Mouse (Mus musculus) embryonic stem cell, embryonic (primary cell): ENCODE data around the gene 6030452D12Rik.

ENCODE experiments used
- CTCF ChIA-PET, 4 experiments: fragments of 300-600 bp in 2 of 4; fragments of 350-600 bp in 2 of 4; sonication (Branson Sonifier 250); formaldehyde crosslinking; loops; one replicate each; lab custom pipeline; 2022; ENCODE audit warnings: inconsistent platforms in 2 of 4; lab: Charles Lee
- POLR2A ChIA-PET, 4 experiments: fragments of 300-600 bp in 2 of 4; fragments of 350-600 bp in 2 of 4; sonication (Branson Sonifier 250); formaldehyde crosslinking; loops; one replicate each; lab custom pipeline; 2022; ENCODE audit warnings: antibody characterized with exemption in 4 of 4, inconsistent platforms in 1 of 4; lab: Charles Lee

6030452D12Rik gene

DNA sequence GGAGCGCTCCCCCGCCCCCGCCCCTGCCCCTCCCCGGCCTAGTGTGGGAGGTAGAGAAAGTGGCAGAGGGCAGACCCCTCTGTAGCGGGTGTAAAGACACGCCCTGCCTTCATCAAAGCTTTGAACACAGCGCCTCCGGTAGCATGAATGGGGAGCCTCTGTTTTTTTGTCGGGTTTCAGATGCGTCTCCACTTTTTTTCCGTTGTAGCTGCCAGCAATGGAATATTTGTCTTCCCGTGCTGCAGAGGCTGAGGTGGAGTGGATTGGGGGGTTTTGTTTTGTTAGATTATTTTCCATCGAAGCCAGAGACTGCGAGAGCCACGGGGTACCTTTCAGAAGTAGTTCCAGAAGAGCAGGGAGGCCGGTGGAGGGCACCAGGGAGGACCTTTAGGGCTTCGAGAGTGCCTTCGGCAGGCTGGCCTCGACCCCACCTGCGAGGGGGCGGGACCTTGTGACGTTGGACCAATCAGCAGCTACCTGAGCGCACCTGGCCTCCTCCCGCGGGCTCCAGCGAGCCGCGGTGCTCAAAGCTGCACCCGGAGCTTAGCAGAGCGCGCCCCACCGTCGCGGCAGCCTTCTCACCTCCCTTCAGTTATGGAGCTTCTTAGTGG, 10.1 kb downstream of the 6030452D12Rik start, which contains the start of gene Cdh3:
Gene Cdh3 (plus strand): TSS at position 527 of the 611 bp plus-strand sequence.
- POLR2A ChIA-PET: interaction anchor here in 3 of 4 experiments (0.5 to 4.7 kb wide), 32 partner anchors 9 to 1072 kb away, joined by 3 to 27 read pairs (median 4); partner anchors contain the start of gene Zfp90 (in 1 of the 3)
- CTCF ChIA-PET: interaction anchor here in 3 of 4 experiments (0.8 to 3.3 kb wide), 11 partner anchors 17 to 96 kb away, joined by 3 to 25 read pairs (median 4); partner anchors contain the start of gene Zfp90 (in 2 of the 3)

DNA sequence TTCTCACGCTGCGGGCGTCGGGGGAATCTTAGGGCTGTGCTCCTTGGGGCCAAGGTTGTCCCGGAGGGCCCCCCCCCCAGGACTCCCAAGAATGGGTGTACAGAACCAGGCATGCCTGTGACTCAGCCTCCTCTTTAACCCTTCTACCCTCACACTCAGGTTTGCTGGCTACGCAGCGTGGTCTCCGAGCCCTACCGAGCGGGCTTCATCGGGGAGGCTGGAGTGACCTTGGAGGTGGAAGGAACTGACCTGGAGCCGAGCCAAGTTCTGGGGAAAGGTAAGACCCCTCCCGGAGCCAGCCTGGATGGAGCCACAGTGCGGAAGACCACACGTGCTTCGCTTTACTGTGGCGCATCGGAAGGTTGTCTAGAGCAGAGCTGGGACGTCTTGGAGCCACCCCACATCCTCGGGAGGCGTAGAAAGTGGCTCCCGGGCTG, 10.8 kb downstream of the 6030452D12Rik start:
- ChIA-PET CTCF (interaction anchor here (0.5 to 3.3 kb wide), 13 partner anchors 16 to 96 kb away, joined by 3 to 25 read pairs (median 4); partner anchors contain the start of gene Zfp90 (in 2 of the 4)), POLR2A (interaction anchor here in 3 of 4 experiments (0.5 to 4.7 kb wide), 25 partner anchors 10 to 1071 kb away, joined by 3 to 27 read pairs (median 4); partner anchors contain the start of gene Zfp90 (in 1 of the 3))

DNA sequence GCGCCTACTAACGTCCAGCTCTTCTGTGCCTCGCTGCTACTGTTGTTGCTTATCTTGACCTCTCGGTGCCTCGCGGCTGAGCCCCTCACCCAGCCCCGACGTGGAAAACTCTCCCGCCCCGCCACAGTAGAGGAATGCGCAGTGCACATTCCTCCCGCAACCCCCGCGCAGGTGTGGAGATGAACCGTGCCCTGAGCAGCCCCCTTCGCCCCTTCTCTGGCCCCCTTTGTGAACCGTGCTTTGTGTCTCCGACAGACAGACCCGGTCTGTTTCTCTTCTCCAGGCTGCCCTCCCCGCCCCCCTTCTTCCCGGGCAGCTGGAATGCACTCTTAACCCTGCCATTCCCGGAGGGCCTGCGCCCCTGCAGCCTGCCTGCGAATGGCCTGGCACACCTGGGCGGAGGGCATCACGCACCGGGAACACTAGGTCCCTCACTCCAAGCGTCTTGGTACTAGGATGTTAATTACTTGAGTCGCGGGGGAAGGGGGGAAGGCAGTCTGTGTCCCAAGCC, 11.3 kb downstream of the 6030452D12Rik start:
- ChIA-PET CTCF (interaction anchor here in 3 of 4 experiments (0.5 to 3.3 kb wide), 8 partner anchors 16 to 96 kb away, joined by 3 to 25 read pairs (median 4); partner anchors contain the start of gene Zfp90 (in 2 of the 3)), POLR2A (interaction anchor here in 3 of 4 experiments (0.6 to 4.7 kb wide), 18 partner anchors 10 to 744 kb away, joined by 3 to 27 read pairs (median 4); partner anchors contain the start of gene Zfp90 (in 1 of the 3))

DNA sequence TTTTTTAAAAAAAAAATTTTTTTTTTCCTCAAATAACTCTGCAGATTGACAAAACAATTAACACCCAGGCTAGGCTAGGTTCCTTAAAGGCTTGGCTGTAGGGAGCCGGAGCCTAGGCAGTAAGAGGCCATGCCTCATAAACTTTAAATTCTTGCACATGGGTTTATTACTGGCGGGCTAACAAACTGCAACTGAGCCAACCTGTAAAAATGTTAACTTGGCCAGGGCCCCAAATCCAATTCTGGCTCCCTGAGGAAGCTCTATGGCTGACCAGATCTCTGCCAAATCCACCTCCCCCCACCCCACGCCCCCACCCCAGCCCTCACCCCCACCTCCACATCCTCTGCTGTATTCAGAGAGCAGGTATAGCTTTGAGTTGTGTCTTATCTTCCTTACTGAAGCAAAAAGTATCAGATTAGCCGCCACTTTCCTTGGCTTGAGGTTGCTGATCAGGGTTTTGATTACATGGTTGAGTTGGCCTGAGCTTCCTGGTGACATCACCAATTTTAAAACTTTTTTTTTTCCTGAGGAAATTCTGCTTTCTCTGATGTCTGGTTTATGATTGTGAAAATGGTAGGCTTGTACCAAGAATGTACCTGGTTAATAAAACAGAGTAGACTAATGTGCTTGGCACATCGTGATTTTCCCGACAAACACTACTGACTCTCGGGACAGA, 12.3 kb downstream of the 6030452D12Rik start:
- ChIA-PET POLR2A (interaction anchor here in 2 of 4 experiments (0.8 to 4.6 kb wide), 5 partner anchors 16 to 90 kb away, joined by 3 to 27 read pairs (median 8); no protein-coding TSS in a partner anchor), CTCF (interaction anchor here in 3 of 4 experiments (0.7 to 3.3 kb wide), 4 partner anchors 14 to 1284 kb away, joined by 3 to 25 read pairs (median 8); partner anchors contain the start of gene Zfp90 (in 1 of the 3))

DNA sequence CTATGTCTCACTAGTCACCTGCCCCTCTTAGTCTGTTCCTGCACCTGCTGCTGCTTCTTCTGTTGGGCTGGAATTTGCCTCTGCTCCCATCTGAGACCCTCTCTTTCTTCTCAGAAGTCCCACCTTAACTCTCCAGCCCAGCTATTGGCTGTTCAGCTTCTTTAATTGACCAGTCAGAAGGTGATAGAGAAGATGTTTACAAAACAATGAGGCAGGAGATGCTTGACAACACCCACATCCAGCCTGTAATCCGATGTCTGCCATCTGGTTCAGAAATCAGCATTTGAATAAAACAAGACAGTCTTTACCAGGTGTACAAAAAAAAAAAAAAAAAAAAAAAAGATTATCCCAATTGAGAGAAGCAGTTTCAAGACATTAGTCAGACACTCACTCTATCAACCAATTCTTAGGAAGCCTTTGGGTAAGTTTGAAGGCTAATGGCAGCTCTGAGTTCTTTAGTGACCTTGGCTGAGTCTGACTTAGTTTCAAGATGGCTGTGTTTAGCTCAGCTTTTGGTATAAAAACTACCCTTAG, 15.7 kb downstream of the 6030452D12Rik start:
- CTCF ChIA-PET: interaction anchor here (0.5 to 4.5 kb wide), 34 partner anchors 8 to 1179 kb away, joined by 3 to 26 read pairs (median 4); partner anchors contain the start of gene Zfp90 (in 1 of the 4)
- POLR2A ChIA-PET: interaction anchor here (0.6 to 4.5 kb wide), 61 partner anchors 8 to 1449 kb away, joined by 3 to 46 read pairs (median 4); partner anchors contain the start of genes Prmt7 (in 1 of the 4), Slc7a6os (in 1 of the 4), Smpd3 (in 1 of the 4) and Sntb2 (in 1 of the 4)

DNA sequence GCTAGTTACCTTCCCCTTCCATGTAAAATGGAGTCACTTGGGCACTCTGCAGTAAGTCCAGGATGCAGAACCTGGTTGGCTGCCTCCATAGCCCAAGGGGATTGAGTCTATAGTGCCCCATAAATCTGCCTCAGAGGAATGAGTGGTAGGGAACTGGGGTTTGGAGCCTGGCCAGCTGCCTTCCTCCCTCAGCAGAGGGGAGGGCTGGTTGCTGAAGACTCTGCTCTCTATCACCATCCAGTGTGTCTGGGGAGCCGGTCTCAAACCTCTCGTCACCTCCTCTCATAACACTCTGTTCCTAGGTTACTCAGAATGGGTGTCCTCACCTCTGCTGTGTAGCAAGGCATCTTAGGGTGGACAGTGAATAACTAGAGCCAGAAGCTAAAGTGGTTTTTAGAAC, 16.3 kb downstream of the 6030452D12Rik start:
- CTCF ChIA-PET: interaction anchor here in 3 of 4 experiments (0.6 to 4.5 kb wide), 19 partner anchors 9 to 171 kb away, joined by 3 to 26 read pairs (median 4); partner anchors contain the start of gene Zfp90 (in 1 of the 3)
- POLR2A ChIA-PET: interaction anchor here (0.6 to 4.5 kb wide), 38 partner anchors 9 to 795 kb away, joined by 3 to 46 read pairs (median 4); partner anchors contain the start of genes Sntb2 (in 1 of the 4) and Zfp90 (in 1 of the 4)

DNA sequence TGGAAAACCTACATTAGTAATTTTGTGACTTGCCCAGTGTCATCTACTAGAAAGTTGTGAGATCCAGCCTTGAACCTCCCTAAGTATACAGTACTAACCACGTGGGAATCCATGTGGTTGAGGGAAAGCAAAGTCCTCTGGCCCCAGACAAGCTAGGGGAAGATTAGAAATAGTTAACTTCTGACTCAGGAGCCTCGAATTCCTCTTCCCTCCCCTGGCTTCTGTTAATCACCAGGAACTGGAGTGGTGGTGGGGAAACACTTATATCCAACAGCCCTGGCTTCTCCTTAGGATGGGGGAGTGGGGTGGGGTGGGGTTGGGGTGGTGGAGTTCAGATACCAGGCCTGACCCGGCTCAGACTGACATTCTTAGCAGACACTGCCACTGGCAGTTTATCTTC, 18.4 kb downstream of the 6030452D12Rik start:
- CTCF ChIA-PET: interaction anchor here in 2 of 4 experiments (0.6 to 4.5 kb wide), 5 partner anchors 8 to 156 kb away, joined by 3 to 26 read pairs (median 4); no protein-coding TSS in a partner anchor
- POLR2A ChIA-PET: interaction anchor here in 3 of 4 experiments (1.0 to 4.5 kb wide), 7 partner anchors 8 to 90 kb away, joined by 3 to 46 read pairs (median 4); partner anchors contain the start of gene Cdh3 (in 1 of the 3)

DNA sequence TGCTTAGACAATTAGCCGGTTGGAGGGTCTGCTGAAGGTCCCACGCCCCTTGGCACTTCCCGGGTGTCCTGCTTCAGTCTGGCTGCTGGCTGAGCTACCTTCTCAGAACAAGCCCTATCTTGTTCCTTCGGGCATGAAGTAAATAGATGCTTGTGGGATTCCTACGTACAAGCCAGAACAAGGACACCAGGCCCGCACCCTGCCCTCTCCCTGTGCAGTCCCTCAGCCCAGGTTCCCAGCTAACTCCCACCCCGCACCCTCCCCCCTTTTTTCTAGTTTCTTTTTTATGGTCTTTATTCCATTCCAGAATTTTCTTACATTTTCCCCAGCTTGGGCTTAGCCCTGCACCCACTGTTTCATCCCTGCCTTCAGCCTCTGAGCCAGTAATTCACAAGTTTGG, 20.3 kb downstream of the 6030452D12Rik start:
- POLR2A ChIA-PET: interaction anchor here in 3 of 4 experiments (0.5 to 2.6 kb wide), 5 partner anchors 9 to 99 kb away, joined by 3 to 22 read pairs (median 6); partner anchors contain the start of gene Cdh3 (in 2 of the 3)
- CTCF ChIA-PET: interaction anchor here in 3 of 4 experiments (0.5 to 1.6 kb wide), 3 partner anchors 10 to 833 kb away, joined by 3 to 7 read pairs (median 3); no protein-coding TSS in a partner anchor

DNA sequence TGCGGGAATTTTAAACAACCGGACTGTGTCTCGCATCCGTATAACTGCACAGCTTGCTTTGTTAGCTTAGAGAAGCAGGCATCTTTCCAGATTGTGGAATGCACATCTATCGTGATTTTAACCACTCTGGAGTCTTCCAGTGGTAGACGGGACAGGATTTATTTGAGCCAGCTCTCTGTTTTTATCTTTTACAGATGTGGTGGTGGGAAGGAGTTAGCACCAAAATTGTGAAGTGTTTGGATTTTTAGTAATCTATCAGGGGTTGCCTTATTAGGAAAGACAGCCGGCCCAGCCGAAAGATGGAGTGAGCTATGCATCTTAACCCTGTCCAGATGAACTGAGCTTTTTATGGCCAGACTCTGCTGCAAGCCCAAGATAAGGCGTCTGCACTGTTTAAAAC, 21.5 kb downstream of the 6030452D12Rik start:
- POLR2A ChIA-PET: interaction anchor here in 3 of 4 experiments (0.7 to 2.6 kb wide), 7 partner anchors 8 to 75 kb away, joined by 3 to 22 read pairs (median 3); partner anchors contain the start of gene Cdh3 (in 2 of the 3)
- CTCF ChIA-PET: interaction anchor here (0.6 to 1.6 kb wide), 7 partner anchors 9 to 107 kb away, joined by 3 to 7 read pairs (median 3); partner anchors contain the start of gene Zfp90 (in 1 of the 4)

DNA sequence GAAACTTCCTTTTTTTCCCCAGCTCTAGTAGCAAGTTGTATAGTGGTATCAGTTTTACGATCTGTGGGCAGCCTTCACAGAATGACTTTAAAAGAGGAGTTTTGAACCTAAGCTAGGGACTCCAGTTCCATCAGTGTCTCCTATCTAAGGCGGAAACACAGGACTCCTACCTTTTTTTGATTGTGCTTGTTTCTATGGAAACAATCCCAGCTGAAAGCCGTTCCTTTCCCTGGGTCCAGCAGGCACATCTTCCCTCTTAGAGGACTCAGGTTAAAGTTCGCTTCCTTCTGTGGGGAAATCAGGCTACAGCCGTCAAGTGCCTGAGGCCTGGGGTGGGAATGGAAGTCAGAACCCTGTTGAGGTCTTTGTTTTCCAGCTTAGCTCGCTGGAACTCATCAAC, 26.4 kb downstream of the 6030452D12Rik start:
- ChIA-PET POLR2A (interaction anchor here in 3 of 4 experiments (0.6 to 6.9 kb wide), 18 partner anchors 9 to 550 kb away, joined by 3 to 46 read pairs (median 7); partner anchors contain the start of genes Cdh3 (in 3 of the 3) and Zfp90 (in 1 of the 3)), CTCF (interaction anchor here (0.5 to 11.6 kb wide), 28 partner anchors 10 to 313 kb away, joined by 3 to 269 read pairs (median 8); partner anchors contain the start of genes Cdh3 (in 2 of the 4) and Zfp90 (in 2 of the 4))

DNA sequence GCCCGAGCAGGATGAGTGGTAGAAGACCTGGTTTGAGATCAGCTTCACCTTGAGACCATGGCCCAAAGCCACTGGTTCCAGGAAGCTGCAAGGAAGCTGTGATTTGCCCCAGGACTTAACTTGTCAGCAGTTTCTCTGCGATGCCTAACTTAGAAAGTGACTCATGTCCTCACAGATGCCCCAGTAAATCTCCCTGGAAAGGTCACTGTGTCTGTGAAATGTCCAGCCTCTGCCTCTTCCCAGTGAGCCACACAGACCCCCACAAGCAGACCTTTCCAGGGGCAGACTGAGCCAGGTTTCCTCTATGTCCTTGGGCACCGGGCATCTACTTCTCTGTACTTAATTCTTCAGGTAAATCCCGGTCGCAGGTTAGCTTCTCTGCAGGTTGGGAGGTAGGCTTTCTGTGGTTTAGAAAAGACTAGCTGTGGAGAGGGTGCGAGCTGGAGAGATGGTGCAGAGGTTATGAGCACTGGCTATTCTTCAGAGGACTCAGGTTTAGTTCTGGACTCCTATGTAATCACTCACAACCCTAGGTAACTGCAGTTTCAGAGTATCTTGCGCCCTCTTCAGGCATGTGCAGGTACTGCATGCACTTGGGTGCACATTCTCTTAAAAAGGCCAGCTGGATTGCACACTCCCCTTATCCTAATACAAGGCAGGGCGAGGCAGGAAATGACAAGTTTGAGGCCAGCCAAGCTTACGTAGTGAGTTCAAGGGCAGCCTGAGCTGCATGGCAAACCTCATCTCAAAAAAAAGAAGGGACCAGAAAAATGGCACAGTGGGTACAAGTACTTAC, 27.1 kb downstream of the 6030452D12Rik start:
- POLR2A ChIA-PET: interaction anchor here in 3 of 4 experiments (0.6 to 6.9 kb wide), 19 partner anchors 10 to 126 kb away, joined by 3 to 46 read pairs (median 7); partner anchors contain the start of genes Cdh3 (in 3 of the 3) and Zfp90 (in 1 of the 3)
- CTCF ChIA-PET: interaction anchor here (0.5 to 11.6 kb wide), 49 partner anchors 9 to 1033 kb away, joined by 3 to 269 read pairs (median 4); partner anchors contain the start of genes Cdh3 (in 3 of the 4) and Zfp90 (in 3 of the 4)

DNA sequence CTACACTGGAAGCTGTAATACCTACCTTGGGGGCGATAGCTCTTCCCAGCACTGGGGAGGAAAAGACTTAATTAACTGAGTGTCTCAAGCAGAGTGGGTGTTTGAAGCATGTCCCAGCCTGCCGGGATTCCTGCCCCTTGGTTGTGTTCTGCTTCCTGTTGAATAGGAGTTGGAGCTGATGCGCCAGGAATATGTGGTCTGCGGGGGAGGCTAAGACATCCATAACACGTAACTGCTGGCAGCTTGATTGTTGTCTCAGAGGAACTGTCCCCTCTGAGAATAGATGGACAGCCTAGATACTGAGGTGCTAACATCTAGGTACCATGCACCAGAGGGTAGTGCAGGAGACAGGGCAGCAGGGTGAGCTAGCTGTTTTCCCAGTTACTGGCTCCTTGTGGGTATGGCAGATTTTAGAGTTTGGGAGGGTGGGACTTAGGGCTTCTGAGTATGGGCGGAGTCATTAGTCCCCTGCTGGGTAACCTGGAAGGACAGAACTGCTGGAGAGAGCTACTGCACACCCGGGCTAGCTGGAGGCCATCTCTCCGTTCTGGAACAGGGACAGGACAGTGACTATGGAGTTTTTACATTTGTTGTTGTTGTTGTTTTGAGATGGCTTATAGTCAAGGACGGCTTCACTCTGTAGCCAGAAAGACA, 28.4 kb downstream of the 6030452D12Rik start:
- ChIA-PET CTCF (interaction anchor here (0.5 to 11.6 kb wide), 19 partner anchors 10 to 154 kb away, joined by 3 to 269 read pairs (median 6); partner anchors contain the start of gene Zfp90 (in 2 of the 4)), POLR2A (interaction anchor here in 3 of 4 experiments (0.6 to 6.9 kb wide), 20 partner anchors 8 to 117 kb away, joined by 3 to 46 read pairs (median 4); partner anchors contain the start of genes Cdh3 (in 2 of the 3), Zfp90 (in 2 of the 3) and Cdh1 (in 1 of the 3))

DNA sequence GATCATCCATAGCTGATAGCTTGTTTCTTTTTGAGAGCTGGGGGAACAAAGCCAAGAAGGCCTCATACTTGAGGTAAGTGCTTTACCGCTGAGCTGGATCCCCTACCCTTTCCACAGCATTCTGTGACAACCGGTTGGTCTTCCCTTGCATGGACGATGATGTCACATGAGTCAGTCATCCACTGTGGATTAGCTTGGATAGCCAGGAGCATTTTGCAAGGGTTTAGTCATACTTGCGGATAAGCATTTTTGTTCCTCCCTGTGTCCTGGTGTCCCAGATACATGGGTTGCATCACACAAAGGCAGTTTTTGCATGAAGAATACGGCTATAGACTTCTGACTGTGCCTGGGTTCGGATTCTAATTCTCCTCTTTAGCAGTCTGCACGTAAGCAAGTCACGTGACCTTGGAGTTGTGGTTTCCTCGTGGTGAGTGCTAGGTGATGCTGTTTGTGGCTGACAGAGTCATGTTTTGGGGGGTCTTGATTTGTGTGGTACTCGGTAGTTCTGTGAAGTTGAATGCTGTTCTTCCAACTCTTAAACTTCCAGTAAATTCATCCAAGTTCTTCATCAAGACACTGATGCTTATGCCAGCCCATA, 29.7 kb downstream of the 6030452D12Rik start:
- ChIA-PET POLR2A (interaction anchor here in 3 of 4 experiments (0.6 to 6.9 kb wide), 17 partner anchors 9 to 119 kb away, joined by 3 to 46 read pairs (median 3); partner anchors contain the start of genes Cdh1 (in 1 of the 3), Cdh3 (in 1 of the 3) and Zfp90 (in 1 of the 3)), CTCF (interaction anchor here (0.6 to 11.6 kb wide), 40 partner anchors 8 to 657 kb away, joined by 3 to 269 read pairs (median 4); partner anchors contain the start of gene Zfp90 (in 3 of the 4))

DNA sequence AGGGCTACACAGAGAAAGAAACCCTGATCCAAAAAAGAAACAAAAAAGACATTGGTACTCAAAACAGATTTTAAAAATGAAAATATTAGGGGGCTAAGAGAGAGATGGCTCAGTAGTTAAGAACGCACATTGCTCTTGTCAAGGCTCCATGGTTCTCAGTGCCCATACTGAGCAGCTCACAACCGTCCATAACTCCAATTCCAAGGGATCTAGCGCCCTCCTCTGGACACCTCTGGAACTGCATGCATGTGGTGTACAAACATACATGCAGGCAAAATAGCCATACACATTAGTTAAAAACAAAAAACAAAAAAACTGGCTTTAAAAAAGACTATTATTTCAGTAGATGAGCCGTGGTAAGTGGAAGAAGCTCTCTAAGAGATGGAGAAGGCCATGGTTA, 30.2 kb downstream of the 6030452D12Rik start:
- CTCF ChIA-PET: interaction anchor here (0.6 to 11.6 kb wide), 42 partner anchors 8 to 656 kb away, joined by 3 to 269 read pairs (median 4); partner anchors contain the start of gene Zfp90 (in 3 of the 4)
- POLR2A ChIA-PET: interaction anchor here in 3 of 4 experiments (0.6 to 6.9 kb wide), 13 partner anchors 9 to 119 kb away, joined by 3 to 40 read pairs (median 3); partner anchors contain the start of genes Cdh3 (in 1 of the 3) and Zfp90 (in 1 of the 3)
